Mouse (Mus musculus) adrenal gland (tissue): ENCODE data around the gene Pou4f1.

Experiments used
- intact Hi-C: fragments of 180-260 bp; cut with DNase I; formaldehyde crosslinking; loops from one replicate; pipeline ENCODE4 v1.15.1; 2025

Pou4f1 gene

GRCm38 (mm10) chr14:104457966-104458710, 9.7 kb downstream of the Pou4f1 start:
- intact Hi-C loops: no loop called here

- intact Hi-C loops: no loop called here
Observed at GRCm38 (mm10) chr14:104456976-104457375, 10.8 kb downstream of the Pou4f1 start.

- intact Hi-C loops: no loop called here
Observed at GRCm38 (mm10) chr14:104453824-104454223, 14.0 kb downstream of the Pou4f1 start.

- intact Hi-C loops: no loop called here
Observed at GRCm38 (mm10) chr14:104434293-104434692, 33.5 kb downstream of the Pou4f1 start.

DNA sequence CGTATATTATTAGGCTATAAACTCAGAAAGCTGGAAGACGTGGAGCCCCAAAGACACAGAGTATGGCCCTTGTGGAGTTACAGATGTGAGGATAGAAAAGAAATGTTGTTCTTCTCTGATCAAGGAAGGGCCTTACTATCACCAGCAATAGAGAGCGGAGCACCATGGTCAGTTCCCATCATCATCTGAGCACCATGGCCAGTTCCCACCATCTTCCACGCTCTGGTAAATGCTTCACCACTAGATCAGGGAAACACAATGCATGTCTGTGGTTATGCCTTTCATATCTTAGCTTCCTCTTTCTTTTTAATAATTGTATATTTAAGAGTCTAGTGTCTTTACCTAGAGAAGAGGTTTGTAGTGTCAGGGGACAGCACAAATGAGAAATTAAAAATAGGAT, 37.0 kb downstream of the Pou4f1 start:
- intact Hi-C loops: no loop called here

DNA sequence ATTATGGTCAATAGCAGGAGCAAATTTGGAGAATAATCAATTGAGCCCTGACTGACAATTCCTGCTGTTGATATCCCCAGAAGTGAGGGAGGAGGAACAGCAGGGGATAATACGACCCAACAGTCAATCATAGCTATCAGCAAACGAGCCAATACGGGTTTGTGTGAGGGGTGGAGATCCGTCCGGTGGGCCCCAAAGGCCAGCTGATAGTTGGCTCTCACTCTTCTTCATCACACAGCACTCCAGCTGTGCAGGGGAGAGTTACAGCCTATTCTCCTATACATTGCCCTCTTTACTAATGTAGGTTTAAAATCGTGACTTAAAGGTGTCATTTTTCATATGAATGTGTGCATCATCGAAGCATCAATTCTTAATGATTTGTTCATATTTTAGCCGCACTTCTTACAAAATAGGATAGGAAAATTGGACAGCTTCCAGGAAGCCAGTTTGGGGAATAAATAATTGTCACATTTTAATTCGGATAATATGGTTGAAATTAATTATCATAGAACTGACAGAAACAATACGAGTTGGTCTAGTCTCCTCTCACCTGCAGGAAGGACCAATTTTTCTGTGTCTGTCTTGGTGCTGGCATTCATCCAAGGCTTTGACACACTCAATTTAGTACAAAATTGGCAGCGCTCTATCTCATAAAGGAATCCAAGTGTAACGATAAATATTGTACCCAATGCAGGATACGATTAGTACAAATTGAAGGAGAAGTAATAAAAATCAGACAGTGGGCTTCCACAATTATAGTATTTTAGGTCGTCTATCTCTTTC, 43.9 kb downstream of the Pou4f1 start:
- intact Hi-C loops: no loop called here
